Mouse (Mus musculus): ENCODE measurements around the gene Ube2o. TPM values are rescaled to one million over a fixed set of nuclear protein-coding genes. Genes with fewer than 3 reads are reported as not detected.
A peak's percentile ranks its signal among the peaks of the same experiment; 100 is the strongest.

Gene Ube2o
- polyA plus RNA-seq, 1 experiment from 2014 or later, result 9.8 TPM

GRCm38 (mm10) chr11:116624131-116624832 is 43.0 kb upstream of the Ube2o start:
- Histone ChIP-seq H3K9ac (ENCODE audit: low read length) (peak overlapping the region; percentile 51), H3K9me3 (ENCODE audit: control insufficient read depth, low read length) (no peaks in the 10 kb centered on the region), H3K4me2 (ENCODE audit: low read length) (peak overlapping the region; percentile 83), H3K4me1 (replicated peaks; ENCODE audit: control insufficient read depth, insufficient read depth, low read length) (peaks cover 38% of the 10 kb centered on the region), H3K36me3 (ENCODE audit: control insufficient read depth, insufficient read depth, low read length) (no peaks in the 10 kb centered on the region), H3K4me3 (ENCODE audit: low read depth, low read length) (peak overlapping the region; percentile 60), H3K27me3 (replicated peaks; ENCODE audit: control insufficient read depth, insufficient read depth, low read length) (no peaks in the 10 kb centered on the region), H3K27ac (ENCODE audit: low read depth) (no peak overlapping the region)
- DNase-seq (ENCODE audit: low spot score) (peak; percentile 96), ATAC-seq (replicated peaks; ENCODE audit: low FRiP score, low TSS enrichment, low read depth) (peak; percentile 71)
- 14% methylated on average over 41 of the region's 42 CpGs for WGBS

GRCm38 (mm10) chr11:116623281-116624124 is 42.3 kb upstream of the Ube2o start:
- Histone ChIP-seq H3K9ac (ENCODE audit: low read length) (peak overlapping the region; percentile 51), H3K36me3 (ENCODE audit: control insufficient read depth, insufficient read depth, low read length) (no peaks in the 10 kb centered on the region), H3K4me1 (replicated peaks; ENCODE audit: control insufficient read depth, insufficient read depth, low read length) (peaks cover 40% of the 10 kb centered on the region), H3K27ac (ENCODE audit: low read depth) (no peak overlapping the region), H3K4me2 (ENCODE audit: low read length) (peak overlapping the region; percentile 83), H3K9me3 (ENCODE audit: control insufficient read depth, low read length) (no peaks in the 10 kb centered on the region), H3K27me3 (replicated peaks; ENCODE audit: control insufficient read depth, insufficient read depth, low read length) (no peaks in the 10 kb centered on the region), H3K4me3 (ENCODE audit: low read depth, low read length) (peak overlapping the region; percentile 60)
- 7% methylated on average over 40 of the region's 40 CpGs for WGBS
- DNase-seq (ENCODE audit: low spot score) (no peak), ATAC-seq (replicated peaks; ENCODE audit: low FRiP score, low TSS enrichment, low read depth) (peak; percentile 45)

- peak; percentile 68 for DNase-seq (ENCODE audit: low spot score)
- Histone ChIP-seq H3K4me1 (replicated peaks; ENCODE audit: control insufficient read depth, insufficient read depth, low read length) (peaks cover 41% of the 10 kb centered on the region), H3K36me3 (ENCODE audit: control insufficient read depth, insufficient read depth, low read length) (no peaks in the 10 kb centered on the region), H3K9ac (ENCODE audit: low read length) (no peak overlapping the region), H3K9me3 (ENCODE audit: control insufficient read depth, low read length) (no peaks in the 10 kb centered on the region), H3K4me3 (ENCODE audit: low read depth, low read length) (no peak overlapping the region), H3K4me2 (ENCODE audit: low read length) (no peak overlapping the region), H3K27me3 (replicated peaks; ENCODE audit: control insufficient read depth, insufficient read depth, low read length) (no peaks in the 10 kb centered on the region), H3K27ac (ENCODE audit: low read depth) (peak overlapping the region; percentile 65)
- ATAC-seq (replicated peaks; ENCODE audit: low FRiP score, low TSS enrichment, low read depth), result no peak
- 29% methylated on average over 6 of the region's 6 CpGs for WGBS
These were observed 40.0 kb upstream of the Ube2o start for GRCm38 (mm10) chr11:116621258-116621704.

GRCm38 (mm10) chr11:116620559-116621253 is 39.5 kb upstream of the Ube2o start:
- Histone ChIP-seq H3K27me3 (replicated peaks; ENCODE audit: control insufficient read depth, insufficient read depth, low read length) (no peaks in the 10 kb centered on the region), H3K4me2 (ENCODE audit: low read length) (no peak overlapping the region), H3K36me3 (ENCODE audit: control insufficient read depth, insufficient read depth, low read length) (no peaks in the 10 kb centered on the region), H3K9ac (ENCODE audit: low read length) (no peak overlapping the region), H3K4me1 (replicated peaks; ENCODE audit: control insufficient read depth, insufficient read depth, low read length) (peaks cover 46% of the 10 kb centered on the region), H3K27ac (ENCODE audit: low read depth) (peak overlapping the region; percentile 65), H3K9me3 (ENCODE audit: control insufficient read depth, low read length) (no peaks in the 10 kb centered on the region), H3K4me3 (ENCODE audit: low read depth, low read length) (no peak overlapping the region)
- DNase-seq (ENCODE audit: low spot score) (no peak), ATAC-seq (replicated peaks; ENCODE audit: low FRiP score, low TSS enrichment, low read depth) (no peak)
- WGBS, result 82% methylated on average over 10 of the region's 10 CpGs

GRCm38 (mm10) chr11:116620073-116620472 is 38.8 kb upstream of the Ube2o start:
- WGBS, result 41% methylated on average over 9 of the region's 9 CpGs
- Histone ChIP-seq H3K27ac (ENCODE audit: low read depth) (no peak overlapping the region), H3K4me2 (ENCODE audit: low read length) (no peak overlapping the region), H3K4me3 (ENCODE audit: low read depth, low read length) (no peak overlapping the region), H3K27me3 (replicated peaks; ENCODE audit: control insufficient read depth, insufficient read depth, low read length) (no peaks in the 10 kb centered on the region), H3K36me3 (ENCODE audit: control insufficient read depth, insufficient read depth, low read length) (no peaks in the 10 kb centered on the region), H3K4me1 (replicated peaks; ENCODE audit: control insufficient read depth, insufficient read depth, low read length) (peaks cover 46% of the 10 kb centered on the region), H3K9ac (ENCODE audit: low read length) (no peak overlapping the region), H3K9me3 (ENCODE audit: control insufficient read depth, low read length) (no peaks in the 10 kb centered on the region)
- no peak for ATAC-seq (replicated peaks; ENCODE audit: low FRiP score, low TSS enrichment, low read depth)
- DNase-seq (ENCODE audit: low spot score), result no peak

GRCm38 (mm10) chr11:116619561-116619960 is 38.3 kb upstream of the Ube2o start:
- Histone ChIP-seq H3K9me3 (ENCODE audit: control insufficient read depth, low read length) (no peaks in the 10 kb centered on the region), H3K4me2 (ENCODE audit: low read length) (no peak overlapping the region), H3K27ac (ENCODE audit: low read depth) (no peak overlapping the region), H3K9ac (ENCODE audit: low read length) (no peak overlapping the region), H3K36me3 (ENCODE audit: control insufficient read depth, insufficient read depth, low read length) (no peaks in the 10 kb centered on the region), H3K27me3 (replicated peaks; ENCODE audit: control insufficient read depth, insufficient read depth, low read length) (no peaks in the 10 kb centered on the region), H3K4me3 (ENCODE audit: low read depth, low read length) (no peak overlapping the region), H3K4me1 (replicated peaks; ENCODE audit: control insufficient read depth, insufficient read depth, low read length) (peaks cover 46% of the 10 kb centered on the region)
- ATAC-seq (replicated peaks; ENCODE audit: low FRiP score, low TSS enrichment, low read depth) (no peak), DNase-seq (ENCODE audit: low spot score) (no peak)
- WGBS, result 40% methylated on average over 8 of the region's 8 CpGs

GRCm38 (mm10) chr11:116619156-116619555 is 37.9 kb upstream of the Ube2o start:
- H3K9ac ChIP-seq (ENCODE audit: low read length), result no peak overlapping the region
- H3K36me3 ChIP-seq (ENCODE audit: control insufficient read depth, insufficient read depth, low read length), result no peaks in the 10 kb centered on the region
- H3K27ac ChIP-seq (ENCODE audit: low read depth), result no peak overlapping the region
- no peak for DNase-seq (ENCODE audit: low spot score)
- ATAC-seq (replicated peaks; ENCODE audit: low FRiP score, low TSS enrichment, low read depth), result no peak
- no peaks in the 10 kb centered on the region for H3K27me3 ChIP-seq (replicated peaks; ENCODE audit: control insufficient read depth, insufficient read depth, low read length)
- no peak overlapping the region for H3K4me2 ChIP-seq (ENCODE audit: low read length)
- 86% methylated on average over 7 of the region's 7 CpGs for WGBS
- no peak overlapping the region for H3K4me3 ChIP-seq (ENCODE audit: low read depth, low read length)
- H3K4me1 ChIP-seq (replicated peaks; ENCODE audit: control insufficient read depth, insufficient read depth, low read length), result peaks cover 46% of the 10 kb centered on the region
- no peaks in the 10 kb centered on the region for H3K9me3 ChIP-seq (ENCODE audit: control insufficient read depth, low read length)

GRCm38 (mm10) chr11:116618666-116619065 is 37.4 kb upstream of the Ube2o start:
- no peak for ATAC-seq (replicated peaks; ENCODE audit: low FRiP score, low TSS enrichment, low read depth)
- no peaks in the 10 kb centered on the region for H3K36me3 ChIP-seq (ENCODE audit: control insufficient read depth, insufficient read depth, low read length)

More at GRCm38 (mm10) chr11:116618666-116619065, 37.4 kb upstream of the Ube2o start:
- WGBS, result 90% methylated on average over 7 of the region's 7 CpGs
- H3K27ac ChIP-seq (ENCODE audit: low read depth), result no peak overlapping the region
- H3K4me2 ChIP-seq (ENCODE audit: low read length), result no peak overlapping the region
- H3K27me3 ChIP-seq (replicated peaks; ENCODE audit: control insufficient read depth, insufficient read depth, low read length), result no peaks in the 10 kb centered on the region
- no peak overlapping the region for H3K9ac ChIP-seq (ENCODE audit: low read length)
- DNase-seq (ENCODE audit: low spot score), result no peak
- H3K4me1 ChIP-seq (replicated peaks; ENCODE audit: control insufficient read depth, insufficient read depth, low read length), result peaks cover 46% of the 10 kb centered on the region
- H3K4me3 ChIP-seq (ENCODE audit: low read depth, low read length), result no peak overlapping the region
- H3K9me3 ChIP-seq (ENCODE audit: control insufficient read depth, low read length), result no peaks in the 10 kb centered on the region

Measured in intestine, embryonic 14.5 days (tissue).